Mouse (Mus musculus) liver, embryonic 18 days (tissue): ENCODE measurements around the gene Tmtc1. TPM values are rescaled to one million over a fixed set of nuclear protein-coding genes. Genes with fewer than 3 reads are reported as not detected.

ENCODE experiments used
- polyA plus RNA-seq: library from polyadenylated mRNA; depleted of rRNA; stranded (reverse); fragments of >200 nt; gene quantifications from 2 replicates; pipeline ENCODE4 v1.2.3, GENCODE M21; 2012; rRNA removed

Tmtc1 gene
- 0.17 TPM in 2 replicates for polyA plus RNA-seq

DNA sequence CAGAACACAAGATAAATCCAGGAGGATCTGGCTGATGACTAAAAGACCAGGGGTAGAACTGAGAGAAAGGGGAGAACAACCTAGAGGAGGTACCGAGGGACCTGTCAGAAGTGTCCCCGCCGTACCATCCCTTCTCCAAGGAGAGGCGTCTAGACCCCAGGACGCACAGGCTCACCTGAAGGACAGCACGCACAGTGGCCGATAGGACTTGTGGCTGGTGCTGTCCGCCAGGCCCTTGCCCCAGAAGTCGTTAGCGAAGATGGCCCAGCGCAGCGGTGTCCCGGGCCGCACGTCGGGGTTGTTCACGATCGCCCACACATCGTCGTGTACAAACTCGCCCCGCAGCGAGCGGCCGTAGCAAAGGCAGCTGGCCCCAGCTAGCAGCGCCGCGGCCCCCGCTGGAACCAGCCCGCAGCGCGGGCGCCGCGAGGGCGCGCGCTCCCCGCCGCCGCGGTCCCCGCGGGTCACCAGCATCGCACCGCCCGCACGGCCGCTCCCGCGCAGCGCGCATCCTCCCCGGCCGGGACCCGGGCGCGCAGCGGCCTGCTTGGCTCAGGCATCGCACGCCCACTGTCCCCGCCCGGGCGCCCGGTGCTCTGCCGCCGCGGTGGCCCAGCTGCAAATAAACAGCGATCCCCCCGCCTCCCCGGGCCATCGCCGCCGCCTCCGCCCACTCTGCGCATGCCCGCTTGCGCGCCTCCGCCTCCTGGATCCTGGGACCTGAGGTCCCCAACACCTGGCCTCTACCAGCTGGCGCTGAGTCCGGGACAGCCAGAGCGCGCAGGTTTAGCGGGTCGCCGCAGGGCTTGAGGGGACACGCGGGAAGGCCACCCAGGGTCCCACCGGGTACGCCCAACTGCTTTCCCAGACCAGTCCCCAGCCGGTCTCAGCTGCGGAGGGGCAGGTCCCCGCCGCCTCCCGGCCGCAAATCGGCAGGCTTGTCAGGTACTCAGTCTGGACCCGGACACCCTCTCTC, at the start of gene Tmtc1:
Tmtc1 (minus strand) TSS at position 664 of the 976 bp plus-strand sequence.

DNA sequence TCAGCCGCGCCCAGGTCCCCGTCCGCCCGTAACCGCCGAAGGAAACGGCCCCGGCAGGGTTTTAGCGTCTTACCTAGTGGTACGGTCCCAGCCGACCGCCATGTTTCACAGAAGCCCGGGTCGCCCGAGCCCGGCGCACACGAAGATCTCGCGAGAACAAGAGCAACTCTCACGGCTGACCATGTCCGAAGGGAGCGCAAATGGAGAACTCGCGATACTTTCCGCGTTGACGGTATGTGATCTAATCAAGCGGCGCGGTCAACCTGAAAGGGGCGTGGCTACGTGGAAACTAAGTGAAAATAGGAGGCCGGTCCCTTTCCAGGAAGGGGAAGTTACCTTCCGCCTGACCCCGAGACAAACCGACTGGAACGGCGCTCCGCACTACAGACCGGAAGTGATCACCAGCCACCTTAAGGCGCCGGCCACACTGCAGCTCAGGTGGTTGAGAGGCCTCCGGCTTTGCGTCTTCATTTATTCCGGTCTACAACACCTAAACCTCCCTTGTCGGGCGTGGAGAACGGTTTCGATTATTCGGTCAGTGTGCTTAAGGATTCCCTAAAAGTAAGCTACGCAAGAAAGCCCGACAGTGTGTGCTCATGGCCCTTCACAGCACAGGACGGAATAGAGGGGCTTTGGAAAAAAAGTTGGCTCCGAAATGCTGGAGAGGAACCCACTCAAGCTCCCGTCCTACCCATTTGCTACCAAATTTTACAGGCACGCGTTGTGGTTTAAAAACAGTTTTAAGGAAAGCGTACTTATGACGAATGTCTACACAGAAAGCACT, 232.1 kb downstream of the Tmtc1 start, which contains the start of gene Ergic2:
Ergic2 (minus strand) TSS at position 478 of the 784 bp plus-strand sequence.

Other genes with a start within 250 kb of the Tmtc1 start
- 46.8 and 49.8 TPM in 2 replicates for gene Ergic2, start 232.0 kb downstream of the Tmtc1 start, polyA plus RNA-seq